Mouse (Mus musculus) limb, embryonic 13.5 days (tissue): Measurements from ENCODE around the gene Gale. TPM values are rescaled to one million over a fixed set of nuclear protein-coding genes. Genes with fewer than 3 reads are reported as not detected.
A peak's percentile ranks its signal among the peaks of the same experiment; 100 is the strongest.

ENCODE experiments used
- ATAC-seq: fragments of 200-750 bp; cut with Nextera tagmentation; 2 replicates; pipeline ENCODE4 v1.8.0; 2017; ENCODE audit warnings: low read depth, moderate number of reproducible peaks, moderate TSS enrichment; ENCODE audit not compliant: low FRiP score
- H3K27ac ChIP-seq: fragments of 300-500 bp; sonication (generic); 2 replicates; pipeline ENCODE4 v1.5.1; 2015; ENCODE audit warnings: inconsistent platforms, mild to moderate bottlenecking, moderate library complexity
- H3K27me3 ChIP-seq: fragments of 300-500 bp; sonication (generic); 2 replicates; pipeline ENCODE4 v1.6.1; 2015; ENCODE audit warnings: mild to moderate bottlenecking, inconsistent platforms
- H3K36me3 ChIP-seq: fragments of 300-500 bp; sonication (generic); 2 replicates; pipeline ENCODE4 v1.6.1; 2015; ENCODE audit warnings: inconsistent platforms, mild to moderate bottlenecking, moderate library complexity
- H3K4me1 ChIP-seq: fragments of 300-500 bp; sonication (generic); 2 replicates; pipeline ENCODE4 v1.6.1; 2015; ENCODE audit warnings: inconsistent platforms
- H3K4me2 ChIP-seq: fragments of 300-500 bp; sonication (generic); replicated peaks from 2 replicates; pipeline ENCODE4 v1.6.1; 2015; ENCODE audit warnings: inconsistent platforms, mild to moderate bottlenecking, moderate library complexity
- H3K4me3 ChIP-seq: fragments of 300-500 bp; sonication (generic); 2 replicates; pipeline ENCODE4 v1.5.1; 2015; ENCODE audit warnings: moderate library complexity, mild to moderate bottlenecking, inconsistent platforms
- H3K9ac ChIP-seq: fragments of 300-500 bp; sonication (generic); 2 replicates; pipeline ENCODE4 v1.6.1; 2015; ENCODE audit warnings: mild to moderate bottlenecking, inconsistent platforms
- H3K9me3 ChIP-seq: fragments of 300-500 bp; sonication (generic); 2 replicates; pipeline ENCODE4 v1.6.1; 2016; ENCODE audit warnings: inconsistent platforms
- WGBS: fragments of 180-500 bp; shearing (Covaris S2); methylation state at CpG from one replicate; pipeline ENCODE4 v1.1.7; 2015; 5-methylcytosine and 5-hydroxymethylcytosine counted together
- polyA plus RNA-seq: library from polyadenylated mRNA; unstranded; fragments of >200 nt; fragmentation: Nextera tagmentation; extraction: Ambion mirVana; gene quantifications from 2 replicates; pipeline ENCODE4 v1.2.1, GENCODE M21; 2015

The Gale gene
- polyA plus RNA-seq, 1 experiment from 2014 or later: 51.9 TPM

- H3K9me3 ChIP-seq: no peaks in the 10 kb centered on the region
- H3K27ac ChIP-seq: no peak overlapping the region
- WGBS: 88% methylated on average over 7 of the region's 7 CpGs
- ATAC-seq: no peak
- H3K4me1 ChIP-seq: peaks cover 23% of the 10 kb centered on the region
- no peak overlapping the region; the same call in 1 of the 2 replicates for H3K4me3 ChIP-seq
- peaks cover 70% of the 10 kb centered on the region for H3K36me3 ChIP-seq
- H3K4me2 ChIP-seq: no peak overlapping the region
- H3K9ac ChIP-seq: no peak overlapping the region
- H3K27me3 ChIP-seq: no peaks in the 10 kb centered on the region
Observed at GRCm38 (mm10) chr4:135962198-135962597, 1.3 kb upstream of the Gale start.

GRCm38 (mm10) chr4:135962946-135963345, 581 bp upstream of the Gale start:
- peak; percentile 6; the same call in 1 of the 2 replicates for ATAC-seq
- peak overlapping the region; percentile 76 for H3K4me3 ChIP-seq
- WGBS: 8% methylated on average over 15 of the region's 15 CpGs
- peak overlapping the region; percentile 84 for H3K9ac ChIP-seq
- H3K4me1 ChIP-seq: peaks cover 23% of the 10 kb centered on the region
- H3K4me2 ChIP-seq: peak overlapping the region; percentile 97
- peaks cover 71% of the 10 kb centered on the region for H3K36me3 ChIP-seq
- H3K9me3 ChIP-seq: no peaks in the 10 kb centered on the region
- peak overlapping the region; percentile 90 for H3K27ac ChIP-seq
- no peaks in the 10 kb centered on the region for H3K27me3 ChIP-seq

- Histone ChIP-seq H3K36me3 (peaks cover 71% of the 10 kb centered on the region), H3K4me1 (peaks cover 23% of the 10 kb centered on the region), H3K9ac (peak overlapping the region; percentile 84), H3K27ac (peak overlapping the region; percentile 90; the same call in 1 of the 2 replicates), H3K4me3 (peak overlapping the region; percentile 76), H3K4me2 (peak overlapping the region; percentile 97), H3K27me3 (no peaks in the 10 kb centered on the region), H3K9me3 (no peaks in the 10 kb centered on the region)
- peak; percentile 5; the same call in 1 of the 2 replicates for ATAC-seq
- WGBS: 3% methylated on average over 12 of the region's 12 CpGs
Observed at GRCm38 (mm10) chr4:135964426-135964825, 899 bp downstream of the Gale start.

- Histone ChIP-seq H3K27ac (no peak overlapping the region), H3K9me3 (no peaks in the 10 kb centered on the region), H3K4me3 (peak overlapping the region; percentile 76; the same call in 1 of the 2 replicates), H3K36me3 (peaks cover 71% of the 10 kb centered on the region), H3K4me2 (peak overlapping the region; percentile 97), H3K27me3 (no peaks in the 10 kb centered on the region), H3K4me1 (peaks cover 23% of the 10 kb centered on the region), H3K9ac (no peak overlapping the region)
- no peak for ATAC-seq
- WGBS: 83% methylated on average over 9 of the region's 9 CpGs
Observed at GRCm38 (mm10) chr4:135965113-135965512, 1.6 kb downstream of the Gale start.

- no peak overlapping the region for H3K4me2 ChIP-seq
- no peaks in the 10 kb centered on the region for H3K9me3 ChIP-seq
- no peak overlapping the region for H3K27ac ChIP-seq
- WGBS: 94% methylated on average over 16 of the region's 16 CpGs
- no peak overlapping the region for H3K9ac ChIP-seq
- no peaks in the 10 kb centered on the region for H3K27me3 ChIP-seq
- ATAC-seq: no peak
- peaks cover 64% of the 10 kb centered on the region for H3K36me3 ChIP-seq
- H3K4me1 ChIP-seq: peaks cover 30% of the 10 kb centered on the region
- H3K4me3 ChIP-seq: no peak overlapping the region
Observed at GRCm38 (mm10) chr4:135966283-135966682, 2.8 kb downstream of the Gale start.

- Histone ChIP-seq H3K4me1 (peaks cover 36% of the 10 kb centered on the region), H3K27me3 (no peaks in the 10 kb centered on the region), H3K36me3 (peaks cover 55% of the 10 kb centered on the region), H3K27ac (no peak overlapping the region), H3K4me3 (no peak overlapping the region), H3K4me2 (no peak overlapping the region), H3K9me3 (no peaks in the 10 kb centered on the region), H3K9ac (no peak overlapping the region)
- ATAC-seq: no peak
- 83% methylated on average over 18 of the region's 18 CpGs for WGBS
Observed at GRCm38 (mm10) chr4:135967086-135967760, 3.7 kb downstream of the Gale start.

- Histone ChIP-seq H3K9me3 (no peaks in the 10 kb centered on the region), H3K4me1 (peaks cover 34% of the 10 kb centered on the region), H3K27ac (no peak overlapping the region), H3K4me2 (no peak overlapping the region), H3K36me3 (peaks cover 51% of the 10 kb centered on the region), H3K27me3 (no peaks in the 10 kb centered on the region), H3K4me3 (no peak overlapping the region), H3K9ac (no peak overlapping the region)
- WGBS: 63% methylated on average over 19 of the region's 19 CpGs
- ATAC-seq: no peak
Observed at GRCm38 (mm10) chr4:135968271-135968869, 4.8 kb downstream of the Gale start.

GRCm38 (mm10) chr4:135969070-135969750, 5.7 kb downstream of the Gale start:
- WGBS: 90% methylated on average over 13 of the region's 13 CpGs
- Histone ChIP-seq H3K4me3 (no peak overlapping the region), H3K9ac (no peak overlapping the region), H3K27ac (no peak overlapping the region), H3K4me1 (peaks cover 31% of the 10 kb centered on the region), H3K27me3 (no peaks in the 10 kb centered on the region), H3K36me3 (peaks cover 54% of the 10 kb centered on the region), H3K4me2 (no peak overlapping the region), H3K9me3 (no peaks in the 10 kb centered on the region)
- ATAC-seq: no peak

GRCm38 (mm10) chr4:135970585-135970984, 7.1 kb downstream of the Gale start:
- ATAC-seq: no peak
- Histone ChIP-seq H3K27ac (no peak overlapping the region), H3K4me1 (peaks cover 20% of the 10 kb centered on the region), H3K27me3 (no peaks in the 10 kb centered on the region), H3K4me3 (peak overlapping the region; percentile 100), H3K4me2 (peak overlapping the region; percentile 98; the same call in 1 of the 2 replicates), H3K9ac (peak overlapping the region; percentile 25; the same call in 1 of the 2 replicates), H3K9me3 (no peaks in the 10 kb centered on the region), H3K36me3 (peaks cover 65% of the 10 kb centered on the region)
- WGBS: 82% methylated on average over 11 of the region's 11 CpGs

- ATAC-seq: 0 out of 2 replicates have a peak, but pooled peaks have one; percentile 5
- H3K27ac ChIP-seq: peak overlapping the region; percentile 58; the same call in 1 of the 2 replicates
Observed at GRCm38 (mm10) chr4:135971805-135972555, 8.5 kb downstream of the Gale start.

GRCm38 (mm10) chr4:135972556-135972906, 9.0 kb downstream of the Gale start, which contains the start of gene Lypla2:
Gene Lypla2, minus strand, starts transcription at chr4:135972626.
- peak within 1 kb of the TSS; percentile 100 for H3K4me3 ChIP-seq
- no peaks in the 10 kb centered on the region for H3K27me3 ChIP-seq
- peak within 1 kb of the TSS; percentile 96 for H3K9ac ChIP-seq
- H3K4me1 ChIP-seq: peaks cover 20% of the 10 kb centered on the region
- WGBS: under 1% methylated on average over 19 of the region's 19 CpGs
- H3K27ac ChIP-seq: peak within 1 kb of the TSS; percentile 58; the same call in 1 of the 2 replicates
- peak within 1 kb of the TSS; percentile 98 for H3K4me2 ChIP-seq
- no peaks in the 10 kb centered on the region for H3K9me3 ChIP-seq
- peaks cover 63% of the 10 kb centered on the region for H3K36me3 ChIP-seq
- ATAC-seq: peak; percentile 86

More at GRCm38 (mm10) chr4:135971805-135972555, 8.5 kb downstream of the Gale start:
- Histone ChIP-seq H3K4me3 (peak overlapping the region; percentile 100), H3K4me1 (peaks cover 20% of the 10 kb centered on the region), H3K36me3 (peaks cover 65% of the 10 kb centered on the region), H3K9me3 (no peaks in the 10 kb centered on the region), H3K9ac (peak overlapping the region; percentile 96), H3K4me2 (peak overlapping the region; percentile 98), H3K27me3 (no peaks in the 10 kb centered on the region)
- WGBS: 1% methylated on average over 35 of the region's 35 CpGs
